Mouse (Mus musculus) E14TG2a.4 (cell line): Measurements from ENCODE around the gene Anks6.

Experiments used
- CTCF ChIP-seq: conservative IDR thresholded peaks from 2 replicates; pipeline ENCODE4 v1.5.1; 2014; ENCODE audit warnings: low read length
- NANOG ChIP-seq: IDR thresholded peaks from 2 replicates; pipeline ENCODE4 v1.6.1; 2014; ENCODE audit warnings: borderline replicate concordance, low read length, mixed read lengths
- POU5F1 ChIP-seq: IDR thresholded peaks from 2 replicates; pipeline ENCODE4 v1.6.1; 2014; ENCODE audit warnings: low read length, borderline replicate concordance

GRCm38 (mm10) chr4:46973322-46973721 is 83.9 kb downstream of the Anks6 start:
- TF ChIP-seq CTCF: no peak
- no peak for TF ChIP-seq NANOG
- TF ChIP-seq POU5F1: no peak
